Mouse (Mus musculus): ENCODE results near the gene Ucp2.
A peak's percentile ranks its signal among the peaks of the same experiment; 100 is the strongest.
"Not testable (repeated sequence)": the region's sequence is repeated elsewhere in the genome, so short reads cannot be mapped to it uniquely, and the experiment has no call there.

Gene Ucp2

DNA sequence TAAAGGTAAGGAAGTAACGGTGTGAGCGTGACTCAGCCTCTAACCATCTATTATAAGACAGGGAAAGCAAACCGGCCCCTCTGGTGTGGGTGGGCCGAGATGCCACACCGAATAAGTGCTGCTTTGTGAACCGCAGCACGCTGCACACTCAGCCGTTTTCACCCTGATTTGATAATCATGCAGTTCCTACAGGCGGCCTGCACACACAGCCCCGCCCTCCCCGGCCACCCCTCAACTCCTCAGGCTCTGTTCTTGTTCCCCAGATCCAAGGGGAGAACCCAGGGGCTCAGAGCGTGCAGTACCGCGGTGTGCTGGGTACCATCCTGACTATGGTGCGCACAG, 13.3 kb upstream of the Ucp2 start:
- DNase-seq (ENCODE audit: low read depth): no peak

GRCm38 (mm10) chr7:100480175-100480574, 13.0 kb upstream of the Ucp2 start:
- DNase-seq (ENCODE audit: low read depth): no peak

- not testable (repeated sequence) for DNase-seq (ENCODE audit: low read depth)
Observed at GRCm38 (mm10) chr7:100482046-100482445, 11.1 kb upstream of the Ucp2 start.

DNA sequence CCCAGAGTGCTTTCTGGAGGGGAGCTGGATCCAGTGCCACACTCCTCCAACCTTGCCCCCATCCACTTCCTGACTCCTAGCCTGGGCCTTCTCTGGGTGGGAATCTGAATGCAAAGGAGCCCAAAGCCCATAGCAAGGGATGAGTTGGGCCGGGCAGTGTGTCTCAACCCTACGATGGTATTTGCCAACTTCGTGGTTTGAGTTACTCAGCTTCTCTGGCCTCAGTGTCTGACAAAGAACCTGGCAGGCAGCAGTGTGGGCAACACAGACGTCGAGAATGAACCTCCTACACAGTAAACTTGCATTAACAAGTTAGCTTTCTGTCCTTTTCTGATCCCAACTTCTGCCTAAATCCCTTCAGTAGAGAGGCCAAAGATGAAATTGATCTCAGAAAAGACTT, 8.6 kb upstream of the Ucp2 start:
- DNase-seq (ENCODE audit: low read depth): peak; percentile 80

DNA sequence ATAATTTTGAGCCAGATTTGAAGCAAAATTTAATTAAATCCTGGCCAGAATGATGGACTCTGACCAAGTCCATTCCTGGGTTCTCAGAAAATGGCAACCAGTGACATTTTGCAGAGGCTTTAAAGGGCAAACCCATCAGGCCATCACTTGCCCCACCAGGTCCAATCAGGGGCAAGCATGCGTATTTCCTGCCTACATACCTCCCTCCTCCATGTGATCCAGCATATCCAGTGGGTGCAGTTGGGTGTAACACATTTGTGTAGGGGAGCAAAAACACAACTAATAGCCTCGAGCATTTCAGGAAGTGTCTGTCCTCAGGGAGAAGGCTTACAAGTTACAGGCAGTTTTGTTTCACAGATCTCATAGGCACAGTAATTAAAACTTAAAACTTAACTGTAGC, 5.8 kb upstream of the Ucp2 start:
- DNase-seq (ENCODE audit: low read depth): no peak

DNA sequence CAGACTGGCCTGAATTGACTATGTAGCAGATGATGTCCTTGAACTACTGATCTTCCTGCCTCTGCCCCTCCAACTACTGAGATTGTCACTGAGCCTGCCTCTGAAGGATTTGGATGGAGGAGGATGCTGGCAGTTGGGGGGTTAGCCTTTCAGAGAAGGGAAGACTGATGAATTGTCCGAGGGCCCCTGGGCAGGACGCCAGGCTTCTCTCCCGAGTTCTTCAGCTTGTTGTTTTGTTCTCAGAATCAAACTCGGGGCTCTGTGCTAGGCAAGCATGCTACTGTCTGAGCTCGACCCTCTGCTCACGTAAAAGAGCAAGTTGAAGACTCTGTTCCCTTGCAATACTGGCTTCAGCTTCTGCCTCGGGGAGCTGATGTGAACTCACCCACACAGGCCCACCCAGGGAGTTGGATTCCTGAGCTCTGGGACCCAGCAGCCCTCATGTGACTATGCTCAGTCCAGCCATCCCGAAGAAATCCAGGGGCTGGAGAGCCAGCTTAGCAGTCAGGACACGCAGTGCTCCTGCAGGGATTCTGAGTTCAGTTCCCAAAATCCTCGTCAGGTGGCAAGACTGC, 4.6 kb upstream of the Ucp2 start:
- peak; percentile 56 for DNase-seq (ENCODE audit: low read depth)

DNA sequence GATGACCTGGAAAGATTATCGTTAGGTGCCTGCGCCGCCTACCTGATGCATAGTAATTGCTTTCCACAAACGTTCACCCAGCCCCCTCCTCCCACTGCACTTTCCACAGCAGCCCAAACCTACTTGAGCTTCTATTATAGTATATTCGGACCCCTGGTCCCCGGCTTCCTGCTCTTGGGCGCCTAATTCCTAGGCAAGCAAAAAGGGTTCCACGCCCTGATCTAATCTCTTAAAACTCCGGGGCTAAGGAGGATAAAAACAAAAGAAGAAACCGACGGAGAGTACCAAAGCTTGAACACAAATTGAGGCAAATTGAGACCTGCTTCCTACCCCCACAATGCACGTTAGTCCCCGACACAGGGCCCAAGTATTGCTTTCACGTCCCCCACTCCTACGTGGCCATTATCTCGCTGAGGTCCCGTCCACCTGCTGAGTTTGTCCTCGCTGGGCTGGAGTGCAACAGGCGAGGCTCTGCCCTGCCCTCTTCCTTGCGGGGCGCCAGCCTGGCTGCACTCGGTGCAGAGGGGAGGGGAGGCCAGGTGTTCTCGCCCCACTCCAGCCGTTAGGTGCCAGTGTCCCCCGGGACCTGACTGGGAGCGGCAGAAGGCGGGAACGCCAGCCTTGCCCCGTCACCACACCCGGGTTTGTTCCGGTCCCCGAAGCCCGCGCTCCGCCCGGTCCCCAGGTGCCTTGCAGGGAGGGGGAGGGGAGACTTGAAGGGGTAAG, 583 bp upstream of the Ucp2 start:
- no peak for DNase-seq (ENCODE audit: low read depth)

GRCm38 (mm10) chr7:100493484-100494414, 612 bp downstream of the Ucp2 start:
- DNase-seq (ENCODE audit: low read depth): peak; percentile 89

DNA sequence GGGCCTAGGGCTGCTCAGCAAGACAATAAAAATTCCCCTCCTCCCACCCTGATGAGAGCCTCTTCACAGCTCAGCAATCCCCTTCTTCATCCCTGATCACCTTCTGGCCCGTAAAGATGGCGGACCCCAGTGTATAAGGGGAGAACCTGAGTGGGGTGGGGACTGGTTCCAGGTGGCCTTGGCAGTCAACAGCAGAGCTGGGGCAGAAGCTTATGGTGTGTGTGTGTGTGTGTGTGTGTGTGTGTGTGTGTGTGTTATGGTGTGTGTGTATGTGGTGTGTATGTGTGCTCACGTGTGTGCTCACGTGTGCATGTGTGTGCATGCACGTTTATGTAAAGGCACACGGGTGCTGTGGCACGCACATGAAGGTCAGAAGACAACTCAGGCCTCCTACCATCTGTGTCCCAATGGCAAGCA, 1.3 kb downstream of the Ucp2 start:
- DNase-seq (ENCODE audit: low read depth): no peak

DNA sequence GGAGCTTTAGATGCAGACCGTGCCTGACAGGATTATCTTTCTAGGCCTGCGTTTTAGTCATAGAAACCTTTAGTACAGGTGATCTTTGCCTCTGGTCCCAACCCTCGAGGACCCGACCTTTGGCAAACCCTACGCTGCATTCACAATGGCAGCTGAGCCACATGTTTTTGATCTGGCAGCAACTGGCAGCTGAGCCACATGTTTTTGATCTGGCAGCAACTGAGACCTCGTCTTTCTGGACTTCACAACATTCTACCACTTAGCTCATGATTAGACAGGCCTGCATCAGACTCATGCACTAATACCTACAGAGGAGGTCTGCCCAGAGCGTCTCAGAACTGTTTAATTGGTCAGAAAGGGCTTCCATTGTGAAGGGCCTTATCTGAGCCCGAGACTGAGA, 1.9 kb downstream of the Ucp2 start:
- DNase-seq (ENCODE audit: low read depth): peak; percentile 58

GRCm38 (mm10) chr7:100495581-100496251, 2.6 kb downstream of the Ucp2 start:
- no peak for DNase-seq (ENCODE audit: low read depth)

DNA sequence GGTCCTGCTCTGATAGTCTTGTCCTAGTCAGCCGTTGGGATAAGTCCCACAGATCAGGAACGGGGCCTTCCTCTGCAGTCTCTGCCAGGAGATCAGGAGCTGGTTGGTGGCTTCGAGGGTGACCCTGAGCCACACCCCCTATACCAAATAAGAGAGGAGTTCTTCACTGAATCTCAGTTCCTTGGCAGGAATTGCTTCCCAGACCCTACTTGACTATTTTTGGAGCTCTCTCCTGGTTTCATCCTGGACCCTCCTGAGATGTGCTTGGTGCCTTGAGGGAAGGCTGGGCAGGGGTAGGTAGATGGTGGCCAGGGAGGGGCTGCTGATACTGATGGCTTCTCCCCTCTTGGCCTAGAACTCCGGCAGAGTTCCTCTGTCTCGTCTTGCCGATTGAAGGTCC, 3.2 kb downstream of the Ucp2 start:
- DNase-seq (ENCODE audit: low read depth): no peak

DNA sequence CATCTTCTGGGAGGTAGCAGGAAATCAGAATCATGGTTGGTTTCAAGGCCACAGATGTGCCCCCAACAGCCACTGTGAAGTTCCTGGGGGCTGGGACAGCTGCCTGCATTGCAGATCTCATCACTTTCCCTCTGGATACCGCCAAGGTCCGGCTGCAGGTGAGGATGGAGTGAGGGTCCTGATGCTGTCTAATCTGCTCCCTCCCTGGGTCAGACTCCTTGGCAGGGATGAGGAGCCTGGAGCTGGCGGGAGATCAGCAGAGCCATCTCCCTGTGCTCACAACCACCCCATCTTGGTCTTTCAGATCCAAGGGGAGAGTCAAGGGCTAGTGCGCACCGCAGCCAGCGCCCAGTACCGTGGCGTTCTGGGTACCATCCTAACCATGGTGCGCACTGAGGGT, 3.7 kb downstream of the Ucp2 start:
- no peak for DNase-seq (ENCODE audit: low read depth)

DNA sequence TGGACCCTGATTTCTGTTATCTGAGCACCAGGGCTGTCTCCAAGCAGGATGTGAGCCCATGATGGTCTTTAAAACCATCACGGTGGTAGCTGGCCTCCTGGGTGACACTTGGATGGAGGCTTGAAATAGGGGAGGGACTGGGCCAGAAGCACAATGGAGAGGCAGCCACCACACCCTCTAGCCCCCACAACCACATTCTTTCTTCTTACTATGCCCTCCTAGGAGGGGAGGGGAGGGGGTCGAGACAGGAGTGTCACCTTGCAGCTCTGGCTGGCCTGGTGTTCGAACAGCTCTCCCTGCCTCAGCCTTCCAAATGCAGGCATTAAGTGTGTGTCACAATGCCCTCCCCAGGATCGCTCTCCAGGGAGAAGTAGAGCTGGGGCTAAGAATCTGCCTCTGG, 4.3 kb downstream of the Ucp2 start:
- no peak for DNase-seq (ENCODE audit: low read depth)

- no peak for DNase-seq (ENCODE audit: low read depth)
Observed at GRCm38 (mm10) chr7:100497982-100498381, 4.8 kb downstream of the Ucp2 start.

DNA sequence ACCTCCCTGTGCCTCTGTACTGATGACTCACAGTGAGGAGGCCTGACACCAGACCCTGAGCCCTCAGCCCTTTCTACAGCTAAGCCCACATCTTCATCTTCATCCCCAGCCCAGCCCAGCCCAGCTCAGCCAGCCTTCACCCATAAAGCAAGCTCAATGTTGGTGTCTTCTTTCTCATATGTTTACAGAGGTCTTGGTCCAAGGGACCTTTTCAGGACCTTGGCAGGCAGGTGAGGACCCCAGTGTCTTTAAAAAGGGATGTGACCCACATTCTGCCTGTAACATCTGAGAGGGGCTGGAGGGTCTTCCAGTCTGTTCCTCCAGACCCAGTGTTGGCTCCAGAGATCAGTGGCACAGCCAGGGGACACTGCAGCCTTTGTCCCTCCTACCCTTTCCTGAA, 6.3 kb downstream of the Ucp2 start:
- DNase-seq (ENCODE audit: low read depth): no peak

GRCm38 (mm10) chr7:100500276-100500977, 7.3 kb downstream of the Ucp2 start:
- no peak for DNase-seq (ENCODE audit: low read depth)

GRCm38 (mm10) chr7:100501027-100501843, 8.1 kb downstream of the Ucp2 start:
- DNase-seq (ENCODE audit: low read depth): no peak

- DNase-seq (ENCODE audit: low read depth): no peak
Observed at GRCm38 (mm10) chr7:100501844-100502373, 8.8 kb downstream of the Ucp2 start.

DNA sequence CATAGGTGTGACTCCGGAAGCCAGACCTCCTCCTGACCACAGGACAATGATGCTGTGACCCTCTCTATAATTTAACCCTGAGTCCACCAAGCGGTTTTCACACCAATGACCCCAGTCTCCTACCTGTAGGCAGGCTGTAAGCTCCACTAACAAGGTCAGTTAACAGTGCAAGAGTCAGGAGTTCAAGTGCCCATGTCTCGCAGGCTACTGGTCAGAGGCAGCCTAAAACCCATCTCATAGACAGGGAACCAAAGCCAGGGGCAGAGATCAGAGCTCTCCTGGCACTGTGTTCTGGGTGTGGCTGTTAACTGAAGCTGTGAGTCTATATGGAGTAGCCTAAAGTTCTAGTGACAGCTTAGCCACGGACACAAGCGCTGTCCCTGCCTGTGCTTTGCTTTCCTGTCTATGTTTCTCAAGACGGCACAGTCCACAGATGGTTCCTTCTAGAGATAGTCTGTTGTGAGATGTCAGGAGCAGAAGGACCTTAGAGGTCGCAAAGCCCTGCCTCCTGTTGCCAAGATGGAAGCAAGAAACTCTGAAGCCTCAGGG, 9.3 kb downstream of the Ucp2 start:
- DNase-seq (ENCODE audit: low read depth): no peak

Data from NIH3T3 (cell line).